Mouse (Mus musculus) hindbrain, embryonic 13.5 days (tissue): ENCODE data around the gene Pef1. TPM values are rescaled to one million over a fixed set of nuclear protein-coding genes. Genes with fewer than 3 reads are reported as not detected.
A peak's percentile ranks its signal among the peaks of the same experiment; 100 is the strongest.

Source experiments
- ATAC-seq: fragments of 200-750 bp; cut with Nextera tagmentation; 2 replicates; pipeline ENCODE4 v1.8.0; 2017; ENCODE audit warnings: moderate TSS enrichment; ENCODE audit not compliant: low FRiP score
- H3K27ac ChIP-seq: fragments of 300-500 bp; sonication (generic); 2 replicates; pipeline ENCODE4 v1.5.1; 2015; ENCODE audit warnings: inconsistent platforms, mild to moderate bottlenecking, moderate library complexity
- H3K27me3 ChIP-seq: fragments of 300-500 bp; sonication (generic); 2 replicates; pipeline ENCODE4 v1.6.1; 2015; ENCODE audit warnings: mild to moderate bottlenecking, inconsistent platforms
- H3K36me3 ChIP-seq: fragments of 300-500 bp; sonication (generic); 2 replicates; pipeline ENCODE4 v1.6.1; 2015; ENCODE audit warnings: mild to moderate bottlenecking, inconsistent platforms
- H3K4me1 ChIP-seq: fragments of 300-500 bp; sonication (generic); replicated peaks from 2 replicates; pipeline ENCODE4 v1.6.1; 2015; ENCODE audit warnings: inconsistent platforms
- H3K4me2 ChIP-seq: fragments of 300-500 bp; sonication (generic); 2 replicates; pipeline ENCODE4 v1.6.1; 2015; ENCODE audit warnings: inconsistent platforms, mild to moderate bottlenecking, moderate library complexity
- H3K4me3 ChIP-seq: fragments of 300-500 bp; sonication (generic); 2 replicates; pipeline ENCODE4 v1.5.1; 2015; ENCODE audit warnings: mild to moderate bottlenecking, inconsistent platforms
- H3K9ac ChIP-seq: fragments of 300-500 bp; sonication (generic); 2 replicates; pipeline ENCODE4 v1.6.1; 2015; ENCODE audit warnings: mild to moderate bottlenecking, inconsistent platforms
- H3K9me3 ChIP-seq: fragments of 300-500 bp; sonication (generic); 2 replicates; pipeline ENCODE4 v1.6.1; 2016; ENCODE audit warnings: inconsistent platforms
- WGBS: fragments of 180-500 bp; shearing (Covaris S2); methylation state at CpG from one replicate; pipeline ENCODE4 v1.1.7; 2015; 5-methylcytosine and 5-hydroxymethylcytosine counted together
- polyA plus RNA-seq: library from polyadenylated mRNA; unstranded; fragments of >200 nt; fragmentation: Nextera tagmentation; extraction: Ambion mirVana; gene quantifications from 2 replicates; pipeline ENCODE4 v1.2.1, GENCODE M21; 2015

Gene Pef1
- polyA plus RNA-seq, 1 experiment from 2014 or later, result 65.1 TPM

DNA sequence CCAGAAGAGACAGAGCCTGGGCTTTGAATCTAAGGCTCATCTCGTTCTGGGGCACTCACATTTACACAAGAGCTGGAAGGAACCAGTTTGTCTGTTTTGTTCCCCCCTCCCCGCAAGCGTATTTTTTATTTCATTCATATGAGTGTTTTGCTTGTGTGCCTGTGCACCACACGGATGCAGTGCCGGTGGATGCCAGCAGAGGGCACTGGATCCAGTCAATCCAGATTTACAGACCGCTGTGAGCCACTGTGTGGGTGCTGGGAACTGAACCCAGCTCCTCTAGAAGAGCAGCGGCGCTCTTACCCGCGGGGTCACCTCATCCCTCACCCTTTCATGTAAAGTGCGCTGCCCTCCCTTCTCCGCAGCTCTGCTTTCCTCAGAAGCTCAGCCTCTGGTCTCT lies 1.3 kb downstream of the Pef1 start:
- ATAC-seq, result no peak
- Histone ChIP-seq H3K9me3 (peaks cover 5% of the 10 kb centered on the region; the same call in 1 of the 2 replicates), H3K27me3 (peaks cover 18% of the 10 kb centered on the region; the same call in 1 of the 2 replicates), H3K36me3 (no peaks in the 10 kb centered on the region), H3K4me3 (no peak overlapping the region), H3K9ac (no peak overlapping the region), H3K27ac (no peak overlapping the region), H3K4me1 (peaks cover 20% of the 10 kb centered on the region), H3K4me2 (no peak overlapping the region)
- 83% methylated on average over 12 of the region's 12 CpGs for WGBS

DNA sequence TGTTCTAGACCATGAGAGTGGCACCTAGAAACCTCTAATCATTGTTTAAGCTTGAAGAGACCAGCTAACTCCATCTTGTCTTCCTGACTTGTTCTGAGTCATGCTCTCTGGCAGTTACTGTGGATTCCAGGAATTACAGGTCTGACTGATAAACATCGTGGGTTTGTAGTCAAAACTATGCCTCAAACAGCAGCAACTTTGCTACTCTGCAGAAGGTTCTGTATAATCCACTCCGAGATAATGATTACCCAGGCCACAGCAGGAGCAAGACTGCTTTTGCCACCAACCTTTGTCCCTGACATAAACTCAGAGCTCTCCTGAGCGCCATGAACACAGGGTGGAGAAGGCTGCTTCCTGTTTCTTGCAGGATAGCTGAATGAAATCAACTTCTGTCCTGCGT lies 2.2 kb downstream of the Pef1 start:
- Histone ChIP-seq H3K4me1 (peaks cover 25% of the 10 kb centered on the region), H3K4me3 (no peak overlapping the region), H3K9me3 (peaks cover 5% of the 10 kb centered on the region; the same call in 1 of the 2 replicates), H3K9ac (no peak overlapping the region), H3K36me3 (no peaks in the 10 kb centered on the region), H3K27me3 (peaks cover 16% of the 10 kb centered on the region; the same call in 1 of the 2 replicates), H3K27ac (no peak overlapping the region), H3K4me2 (no peak overlapping the region)
- 79% methylated on average over 4 of the region's 4 CpGs for WGBS
- no peak for ATAC-seq

DNA sequence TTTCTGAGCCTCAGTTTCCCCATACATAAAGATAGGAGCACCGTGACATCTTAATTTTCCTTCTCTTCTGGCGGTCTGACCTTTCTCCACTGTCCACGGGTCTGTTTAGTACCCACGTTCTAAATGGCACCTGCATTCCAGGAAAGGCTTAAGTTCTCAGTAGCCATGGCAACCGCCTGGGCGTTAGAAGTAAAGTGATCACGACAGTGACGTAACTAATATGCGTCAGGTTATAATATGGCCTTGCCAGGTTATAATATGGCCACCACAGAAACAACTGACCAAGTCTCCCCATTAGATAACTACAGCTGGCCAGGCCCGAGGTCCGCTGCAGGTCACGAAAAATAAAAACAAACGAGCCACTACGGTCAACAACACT lies 4.7 kb downstream of the Pef1 start:
- ATAC-seq, result peak; percentile 79
- peak overlapping the region; percentile 68 for H3K4me3 ChIP-seq
- peak overlapping the region; percentile 73; the same call in 1 of the 2 replicates for H3K9ac ChIP-seq
- peaks cover 25% of the 10 kb centered on the region for H3K4me1 ChIP-seq
- H3K4me2 ChIP-seq, result peak overlapping the region; percentile 76
- peak overlapping the region; percentile 69 for H3K27ac ChIP-seq
- H3K36me3 ChIP-seq, result no peaks in the 10 kb centered on the region
- 13% methylated on average over 14 of the region's 14 CpGs for WGBS
- 0 out of 2 replicates have a peak, but pooled peaks cover 9% of the 10 kb centered on the region for H3K27me3 ChIP-seq
- H3K9me3 ChIP-seq, result peaks cover 5% of the 10 kb centered on the region; the same call in 1 of the 2 replicates

DNA sequence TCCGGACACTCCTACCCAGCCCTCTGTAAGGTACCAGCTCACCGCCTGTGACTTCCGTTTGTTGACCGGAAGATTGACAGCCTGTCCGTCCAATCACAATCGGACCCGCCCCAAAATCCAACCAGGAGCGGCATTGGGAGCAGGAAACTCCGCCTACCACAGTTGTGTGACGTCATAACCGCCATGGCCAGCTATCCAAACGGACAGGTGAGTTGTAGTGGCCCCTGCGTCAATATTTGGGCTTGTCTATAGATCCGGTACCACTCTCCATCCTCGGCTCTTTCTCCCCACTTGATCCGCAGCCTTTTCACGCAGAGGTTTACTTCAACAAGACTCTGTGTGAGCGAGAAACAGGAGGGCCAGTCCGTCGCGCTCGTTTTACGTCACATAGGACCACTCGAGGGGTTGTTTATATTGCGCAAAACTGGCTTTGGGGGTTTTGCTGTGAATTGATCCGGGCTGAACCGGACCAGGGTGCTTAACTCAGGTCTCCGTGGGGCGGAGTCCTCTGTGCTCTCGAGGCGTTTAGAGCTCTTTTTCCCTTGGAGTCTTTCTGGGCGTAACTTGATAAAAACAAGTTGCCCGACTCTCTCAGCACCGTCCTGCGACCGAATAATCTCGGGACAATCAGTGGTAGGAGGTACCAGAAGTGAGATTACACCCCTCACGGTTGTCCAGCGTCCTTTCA lies 5.2 kb downstream of the Pef1 start:
- H3K4me1 ChIP-seq, result peaks cover 22% of the 10 kb centered on the region
- H3K27me3 ChIP-seq, result 0 out of 2 replicates have a peak, but pooled peaks cover 9% of the 10 kb centered on the region
- peaks cover 5% of the 10 kb centered on the region; the same call in 1 of the 2 replicates for H3K9me3 ChIP-seq
- ATAC-seq, result peak; percentile 95
- H3K27ac ChIP-seq, result peak overlapping the region; percentile 73
- peak overlapping the region; percentile 76 for H3K4me2 ChIP-seq
- peak overlapping the region; percentile 73 for H3K9ac ChIP-seq
- under 1% methylated on average over 39 of the region's 39 CpGs for WGBS
- H3K36me3 ChIP-seq, result no peaks in the 10 kb centered on the region
- H3K4me3 ChIP-seq, result peak overlapping the region; percentile 68

DNA sequence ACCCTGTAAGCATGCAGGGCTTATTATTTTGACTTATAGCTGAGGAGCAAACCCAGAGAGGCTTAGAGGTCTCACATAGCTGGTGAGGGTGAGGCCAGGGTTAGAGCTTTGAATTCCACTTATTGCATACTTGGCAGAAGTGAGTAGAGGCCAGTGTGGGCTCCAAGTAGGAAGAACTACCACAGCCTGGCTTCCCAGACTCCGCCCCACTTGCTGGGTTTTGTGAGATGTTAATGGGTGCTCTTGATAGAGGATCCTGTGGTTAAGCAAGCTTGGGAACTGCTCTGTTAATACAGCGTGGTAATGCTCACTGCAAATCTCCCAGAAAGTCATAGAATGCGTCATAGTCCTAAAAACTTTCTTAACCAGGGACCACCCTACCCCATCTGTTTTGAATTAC lies 6.6 kb downstream of the Pef1 start:
- Histone ChIP-seq H3K9ac (no peak overlapping the region; the same call in 1 of the 2 replicates), H3K9me3 (peaks cover 1% of the 10 kb centered on the region; the same call in 1 of the 2 replicates), H3K27ac (no peak overlapping the region), H3K27me3 (0 out of 2 replicates have a peak, but pooled peaks cover 9% of the 10 kb centered on the region), H3K4me3 (no peak overlapping the region), H3K4me2 (no peak overlapping the region), H3K4me1 (peaks cover 22% of the 10 kb centered on the region), H3K36me3 (no peaks in the 10 kb centered on the region)
- no peak for ATAC-seq
- 85% methylated on average over 3 of the region's 3 CpGs for WGBS

DNA sequence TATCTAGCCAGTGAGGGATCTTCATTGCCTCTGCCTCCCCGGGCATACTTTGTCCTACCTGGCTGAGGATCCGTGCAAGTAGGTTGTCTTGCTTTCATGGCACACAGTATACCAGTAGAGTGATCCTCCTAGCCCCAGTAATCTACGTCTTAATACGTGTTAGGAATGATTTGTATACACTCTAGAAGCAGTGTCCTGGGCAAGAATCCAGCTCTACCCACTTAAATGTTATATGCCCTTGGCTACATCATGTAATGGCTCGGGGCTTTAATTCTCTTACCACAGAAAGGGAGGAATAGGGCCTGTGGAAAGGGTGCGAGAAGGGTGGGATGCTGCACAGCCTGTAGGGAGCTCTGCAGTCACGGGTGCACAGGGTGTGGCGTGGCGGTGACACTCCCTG lies 7.3 kb downstream of the Pef1 start:
- peaks cover 22% of the 10 kb centered on the region for H3K4me1 ChIP-seq
- 94% methylated on average over 9 of the region's 9 CpGs for WGBS
- H3K9me3 ChIP-seq, result no peaks in the 10 kb centered on the region
- no peak overlapping the region for H3K4me2 ChIP-seq
- no peak for ATAC-seq
- 0 out of 2 replicates have a peak, but pooled peaks cover 6% of the 10 kb centered on the region for H3K27me3 ChIP-seq
- no peak overlapping the region for H3K9ac ChIP-seq
- no peaks in the 10 kb centered on the region for H3K36me3 ChIP-seq
- no peak overlapping the region for H3K4me3 ChIP-seq
- no peak overlapping the region for H3K27ac ChIP-seq

DNA sequence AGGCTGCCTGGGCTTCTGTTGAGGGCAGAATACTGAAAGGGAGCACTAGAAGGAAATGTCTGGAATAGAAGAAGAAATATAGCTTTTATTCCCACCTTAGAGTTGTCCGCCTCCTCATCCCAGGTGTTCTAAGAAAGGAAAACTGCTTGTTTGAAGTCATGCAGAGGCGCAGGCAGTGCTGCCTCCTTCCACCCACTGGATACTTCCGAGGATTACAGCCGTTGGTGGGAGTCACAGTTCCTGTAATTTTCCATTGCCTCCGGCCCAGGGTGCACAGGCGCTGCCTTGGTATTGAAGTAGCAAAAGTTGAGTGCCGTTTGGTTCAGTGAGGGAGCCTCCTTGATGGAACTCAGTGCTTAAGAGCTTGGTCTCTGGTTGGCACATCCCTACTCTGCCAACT lies 7.7 kb downstream of the Pef1 start:
- WGBS, result 90% methylated on average over 7 of the region's 7 CpGs
- 0 out of 2 replicates have a peak, but pooled peaks cover 5% of the 10 kb centered on the region for H3K27me3 ChIP-seq
- H3K27ac ChIP-seq, result no peak overlapping the region
- no peak overlapping the region for H3K9ac ChIP-seq
- H3K4me1 ChIP-seq, result peaks cover 22% of the 10 kb centered on the region
- ATAC-seq, result no peak
- H3K4me2 ChIP-seq, result no peak overlapping the region
- H3K36me3 ChIP-seq, result no peaks in the 10 kb centered on the region
- no peak overlapping the region for H3K4me3 ChIP-seq
- no peaks in the 10 kb centered on the region for H3K9me3 ChIP-seq

DNA sequence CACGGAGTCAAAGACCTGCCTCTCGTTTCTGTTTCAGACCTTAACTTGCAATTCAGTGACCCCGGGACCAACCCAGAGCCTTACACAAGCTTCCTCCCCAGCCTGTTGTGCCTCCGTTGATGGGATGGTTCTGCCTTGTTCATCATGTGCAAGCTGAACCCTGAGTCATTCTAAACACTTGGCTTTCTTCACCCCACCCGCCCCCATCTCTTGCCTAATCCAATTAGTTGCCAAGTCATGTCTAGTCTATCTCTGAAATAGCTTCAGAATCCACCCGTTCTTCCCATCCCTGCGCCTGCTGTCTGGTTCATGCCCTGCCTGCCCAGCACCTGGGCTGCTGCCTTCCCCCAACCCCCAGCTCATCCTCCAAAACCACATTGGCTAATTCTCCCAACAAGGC lies 9.9 kb downstream of the Pef1 start:
- no peak overlapping the region for H3K4me2 ChIP-seq
- no peaks in the 10 kb centered on the region for H3K27me3 ChIP-seq
- peaks cover 4% of the 10 kb centered on the region for H3K36me3 ChIP-seq
- no peaks in the 10 kb centered on the region for H3K9me3 ChIP-seq
- ATAC-seq, result no peak
- peaks cover 22% of the 10 kb centered on the region for H3K4me1 ChIP-seq
- H3K4me3 ChIP-seq, result no peak overlapping the region
- 0 out of 2 replicates have a peak overlapping the region, but pooled peaks have one; percentile 13 for H3K9ac ChIP-seq
- WGBS, result 90% methylated on average over 7 of the region's 7 CpGs
- no peak overlapping the region for H3K27ac ChIP-seq

DNA sequence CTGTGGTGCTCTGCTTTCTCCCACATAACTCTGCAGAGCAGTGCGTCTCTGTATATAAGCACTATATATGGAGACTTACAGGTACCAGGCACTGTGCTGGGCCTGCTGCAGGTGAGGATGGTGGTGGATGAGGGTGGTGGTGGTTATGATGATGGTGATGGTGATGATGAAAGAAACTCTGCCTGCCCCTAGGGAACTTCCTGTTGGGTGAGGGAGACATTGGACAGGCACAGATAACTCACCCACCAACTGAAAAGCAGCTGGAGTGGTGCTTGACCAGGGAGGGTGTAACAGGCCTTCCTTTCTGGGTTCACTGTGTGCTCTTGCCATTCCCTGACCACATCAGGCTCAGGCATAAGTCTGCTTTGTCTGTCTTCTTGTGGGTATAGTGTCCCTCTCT lies 10.4 kb downstream of the Pef1 start:
- H3K9ac ChIP-seq, result no peak overlapping the region
- peaks cover 22% of the 10 kb centered on the region for H3K4me1 ChIP-seq
- H3K27ac ChIP-seq, result no peak overlapping the region
- H3K9me3 ChIP-seq, result no peaks in the 10 kb centered on the region
- H3K27me3 ChIP-seq, result no peaks in the 10 kb centered on the region
- no peak for ATAC-seq
- 94% methylated on average over 1 of the region's 1 CpGs for WGBS
- no peak overlapping the region for H3K4me2 ChIP-seq
- peaks cover 4% of the 10 kb centered on the region for H3K36me3 ChIP-seq
- no peak overlapping the region for H3K4me3 ChIP-seq

DNA sequence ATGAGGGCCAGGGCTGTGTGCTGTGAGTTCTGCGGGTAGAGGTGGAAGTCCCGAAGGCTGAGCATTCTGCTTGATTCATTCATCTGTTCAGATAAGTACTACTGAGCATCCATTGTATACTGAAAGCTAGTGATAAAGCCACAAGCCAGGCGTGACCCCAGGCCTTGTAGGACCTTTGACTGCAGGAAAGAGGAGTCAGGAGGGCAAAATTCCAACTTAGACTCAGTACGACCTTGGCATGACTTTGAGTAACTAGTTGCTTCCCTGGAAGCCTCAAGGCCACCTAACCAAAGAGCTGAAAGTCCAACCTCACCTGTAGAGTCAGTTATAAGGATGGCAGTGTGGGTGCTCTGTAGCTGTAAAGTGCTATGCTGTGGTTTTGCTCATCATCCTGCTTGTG lies 18.4 kb downstream of the Pef1 start:
- Histone ChIP-seq H3K9me3 (no peaks in the 10 kb centered on the region), H3K27ac (no peak overlapping the region), H3K36me3 (peaks cover 49% of the 10 kb centered on the region), H3K4me3 (no peak overlapping the region), H3K9ac (no peak overlapping the region), H3K4me2 (no peak overlapping the region), H3K4me1 (no peaks in the 10 kb centered on the region), H3K27me3 (no peaks in the 10 kb centered on the region)
- WGBS, result 78% methylated on average over 4 of the region's 4 CpGs
- no peak for ATAC-seq

DNA sequence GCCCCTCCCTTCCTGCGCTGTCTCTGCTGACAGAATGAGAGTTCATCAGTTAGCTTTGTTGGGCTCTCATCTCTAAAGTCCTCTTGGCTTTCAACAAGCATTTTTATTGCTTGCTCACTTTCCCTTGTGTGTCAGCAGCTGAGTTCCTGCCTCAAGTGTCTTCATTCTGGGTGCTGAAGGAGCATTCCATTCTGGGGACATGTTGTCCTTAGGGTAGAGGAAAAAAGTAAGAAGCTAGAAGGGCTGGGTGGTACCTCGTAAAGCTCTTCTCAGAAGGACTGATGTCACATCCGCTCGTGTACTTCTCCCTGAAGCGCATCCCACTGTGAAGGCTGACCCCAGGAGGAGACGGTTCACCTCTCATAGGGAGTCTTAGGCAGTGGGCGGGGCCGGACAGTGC lies 19.2 kb downstream of the Pef1 start:
- H3K36me3 ChIP-seq, result peaks cover 57% of the 10 kb centered on the region
- 80% methylated on average over 8 of the region's 8 CpGs for WGBS

DNA sequence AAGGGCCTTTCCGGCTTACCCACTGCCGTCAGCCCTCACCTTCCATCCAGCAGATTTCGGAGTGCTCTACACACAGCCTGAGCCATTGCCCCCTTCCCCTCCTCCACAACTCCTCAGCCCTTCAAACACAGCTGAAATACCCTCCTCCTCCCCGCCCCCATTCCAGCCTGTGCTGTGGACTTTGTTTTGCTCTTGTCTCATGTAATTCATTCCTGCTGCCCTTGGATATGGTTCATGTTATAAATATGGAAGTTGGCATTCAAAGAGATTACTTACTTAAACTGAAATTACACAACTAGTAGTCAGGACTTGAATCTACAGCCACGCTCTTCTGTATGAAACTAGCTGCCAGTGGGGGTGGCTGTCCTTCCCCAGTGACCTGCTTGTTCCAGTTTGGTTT lies 20.7 kb downstream of the Pef1 start:
- no peak overlapping the region for H3K4me2 ChIP-seq
- H3K9me3 ChIP-seq, result no peaks in the 10 kb centered on the region
- H3K27me3 ChIP-seq, result no peaks in the 10 kb centered on the region
- no peak overlapping the region for H3K27ac ChIP-seq
- H3K4me1 ChIP-seq, result no peaks in the 10 kb centered on the region
- WGBS, result 90% methylated on average over 5 of the region's 5 CpGs
- peaks cover 69% of the 10 kb centered on the region for H3K36me3 ChIP-seq
- no peak overlapping the region for H3K4me3 ChIP-seq
- H3K9ac ChIP-seq, result no peak overlapping the region
- ATAC-seq, result no peak

More for the DNA sequence above, 19.2 kb downstream of the Pef1 start:
- no peaks in the 10 kb centered on the region for H3K27me3 ChIP-seq
- no peaks in the 10 kb centered on the region for H3K9me3 ChIP-seq
- no peak overlapping the region for H3K27ac ChIP-seq
- H3K9ac ChIP-seq, result no peak overlapping the region
- ATAC-seq, result no peak
- H3K4me3 ChIP-seq, result no peak overlapping the region
- no peak overlapping the region for H3K4me2 ChIP-seq
- H3K4me1 ChIP-seq, result no peaks in the 10 kb centered on the region

DNA sequence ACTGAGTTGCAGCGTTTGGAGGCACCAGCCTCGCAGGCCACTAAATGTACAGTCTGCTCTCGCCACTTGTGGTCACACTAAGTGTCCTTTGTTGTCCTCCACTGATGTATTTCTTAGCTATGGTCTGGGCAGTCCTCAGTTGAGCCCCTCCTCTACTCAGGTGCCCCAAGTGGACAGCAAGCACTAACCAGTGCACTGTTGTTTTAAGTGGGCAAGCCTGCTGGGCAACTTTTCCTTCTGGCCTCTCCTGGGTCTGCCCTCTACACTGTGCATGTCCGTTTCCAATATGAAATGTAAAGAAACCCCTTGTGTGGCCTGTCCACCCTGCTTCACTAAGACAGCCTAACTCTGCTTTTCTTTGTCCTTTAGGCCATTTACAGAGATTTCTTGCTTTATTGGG lies 21.8 kb downstream of the Pef1 start:
- Histone ChIP-seq H3K9ac (no peak overlapping the region), H3K4me2 (no peak overlapping the region), H3K27me3 (no peaks in the 10 kb centered on the region), H3K27ac (no peak overlapping the region), H3K4me1 (no peaks in the 10 kb centered on the region), H3K36me3 (peaks cover 71% of the 10 kb centered on the region), H3K9me3 (no peaks in the 10 kb centered on the region), H3K4me3 (no peak overlapping the region)
- no peak for ATAC-seq
- 95% methylated on average over 4 of the region's 4 CpGs for WGBS
